In the genomic region with DNA sequence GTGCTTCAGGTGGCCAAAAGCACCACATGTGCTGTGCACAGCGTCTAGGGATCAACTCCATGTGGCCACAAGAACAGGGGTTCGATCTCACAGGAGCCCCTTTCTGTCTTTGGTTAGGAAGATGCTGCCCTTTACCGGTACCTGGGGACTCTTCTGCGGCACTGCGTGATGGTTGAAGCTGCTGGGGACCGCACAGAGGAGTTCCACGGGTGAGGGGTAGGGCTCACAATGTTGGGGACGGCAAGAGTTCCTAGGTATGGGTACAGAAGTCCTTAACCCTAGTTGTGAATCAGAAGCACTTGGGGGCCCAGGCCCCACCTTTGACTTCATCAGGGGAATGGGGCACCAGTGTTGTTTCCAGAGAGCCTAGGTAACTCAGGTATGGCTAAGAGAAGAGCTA, we compare ENCODE assay signal across 10 mouse cellular contexts. TPM values are rescaled to one million over a fixed set of nuclear protein-coding genes. Genes with fewer than 3 reads are reported as not detected.
A peak's percentile ranks its signal among the peaks of the same experiment; 100 is the strongest.
DNase-seq lines count a peak whose midpoint lies in the region; ATAC-seq and TF ChIP-seq lines count a peak whose summit lies in the region.
"Had no signal": no experiment of that assay in that cellular context is flagged by ENCODE, and none has a peak within 500 bp of the region (broad histone marks: within the 10 kb centered on the region; RNA-seq: fewer than 3 reads in every experiment).

No protein-coding gene starts in this region.

- H3K9me3 ChIP-seq in embryonic facial prominence, embryonic 15.5 days (replicated peaks), result no peaks in the 10 kb centered on the region
- no peaks in the 10 kb centered on the region for H3K9me3 ChIP-seq in limb, embryonic 10.5 days (replicated peaks)
- no peaks in the 10 kb centered on the region for H3K9me3 ChIP-seq in neural tube, embryonic 13.5 days

- peaks cover 34% of the 10 kb centered on the region for H3K4me1 ChIP-seq in embryonic facial prominence, embryonic 15.5 days
- H3K4me1 ChIP-seq in limb, embryonic 10.5 days, result peaks cover 36% of the 10 kb centered on the region
- peaks cover 42% of the 10 kb centered on the region for H3K4me1 ChIP-seq in neural tube, embryonic 13.5 days (replicated peaks)

- DNase-seq in layer of hippocampus, adult 2 months (ENCODE audit: low spot score in 2 of 2), result no peak
- DNase-seq in layer of hippocampus, adult 8-10 months (ENCODE audit: low spot score in 2 of 2), result no peak
- DNase-seq in limb, embryonic 10.5 days (ENCODE audit: low spot score), result no peak
- no peak for DNase-seq in gastrocnemius, postnatal 25 days
- DNase-seq in frontal cortex, postnatal 25 days (ENCODE audit: low spot score in 2 of 2), result no peak
- no peak for DNase-seq in adrenal gland, postnatal 10 days

- no peaks in the 10 kb centered on the region for H3K27me3 ChIP-seq in embryonic facial prominence, embryonic 15.5 days
- no peaks in the 10 kb centered on the region for H3K27me3 ChIP-seq in limb, embryonic 10.5 days (ENCODE audit: low read depth, poor library complexity, severe bottlenecking)
- no peaks in the 10 kb centered on the region for H3K27me3 ChIP-seq in neural tube, embryonic 13.5 days

- H3K27ac ChIP-seq in layer of hippocampus, adult 2 months, result no peak overlapping the region
- no peak overlapping the region for H3K27ac ChIP-seq in embryonic facial prominence, embryonic 15.5 days (replicated peaks)
- no peak overlapping the region for H3K27ac ChIP-seq in limb, embryonic 10.5 days
- no peak overlapping the region for H3K27ac ChIP-seq in neural tube, embryonic 13.5 days (replicated peaks)

- 95% methylated on average over 8 of the region's 8 CpGs for WGBS in embryonic facial prominence, embryonic 15.5 days
- 96% methylated on average over 8 of the region's 8 CpGs for WGBS in limb, embryonic 10.5 days
- 94% methylated on average over 8 of the region's 8 CpGs for WGBS in neural tube, embryonic 13.5 days

- H3K36me3 ChIP-seq in embryonic facial prominence, embryonic 15.5 days, result peaks cover 59% of the 10 kb centered on the region
- peaks cover 67% of the 10 kb centered on the region for H3K36me3 ChIP-seq in limb, embryonic 10.5 days
- H3K36me3 ChIP-seq in neural tube, embryonic 13.5 days, result peaks cover 65% of the 10 kb centered on the region

- H3K4me2 ChIP-seq in embryonic facial prominence, embryonic 15.5 days (replicated peaks), result peak overlapping the region; percentile 99
- peak overlapping the region; percentile 99 for H3K4me2 ChIP-seq in neural tube, embryonic 13.5 days

- peak overlapping the region; percentile 74 for H3K4me3 ChIP-seq in layer of hippocampus, adult 2 months
- peak overlapping the region; percentile 90 for H3K4me3 ChIP-seq in embryonic facial prominence, embryonic 15.5 days (replicated peaks)
- peak overlapping the region; percentile 91; the same call in 1 of the 2 replicates for H3K4me3 ChIP-seq in limb, embryonic 10.5 days
- peak overlapping the region; percentile 67 for H3K4me3 ChIP-seq in neural tube, embryonic 13.5 days

- TF ChIP-seq CTCF in layer of hippocampus, adult 2 months (conservative IDR thresholded peaks at IDR 0.05), result no peak

- ATAC-seq in embryonic facial prominence, embryonic 15.5 days (ENCODE audit: insufficient number of reproducible peaks, low FRiP score, low TSS enrichment, low read depth), result no peak
- ATAC-seq in neural tube, embryonic 13.5 days (ENCODE audit: low read depth), result no peak

- H3K9ac ChIP-seq in embryonic facial prominence, embryonic 15.5 days, result peak overlapping the region; percentile 85; the same call in 1 of the 2 replicates
- H3K9ac ChIP-seq in neural tube, embryonic 13.5 days, result peak overlapping the region; percentile 95

RNA-seq across cellular contexts. Expression of a gene that starts 1.4 kb away (rescaled TPM):
- total RNA-seq in layer of hippocampus, adult 2 months (2021), result 10 to 100 TPM; 25.1 to 28.3 TPM
- 10 to 100 TPM; 24.8 to 28.6 (median 26.2) TPM for total RNA-seq in layer of hippocampus, adult 8-10 months (2022)
- polyA plus RNA-seq in embryonic facial prominence, embryonic 15.5 days (2015; fragmentation: Nextera tagmentation; extraction: Ambion mirVana), result 64.2 and 67.5 TPM in 2 replicates
- polyA plus RNA-seq in limb, embryonic 10.5 days (2016; fragmentation: Nextera tagmentation; extraction: Ambion mirVana), result 23.0 and 26.1 TPM in 2 replicates
- polyA plus RNA-seq in neural tube, embryonic 13.5 days (2015; fragmentation: Nextera tagmentation; extraction: Ambion mirVana), result 42.4 and 48.1 TPM in 2 replicates
- total RNA-seq in gastrocnemius, postnatal 25 days (2021), result 10 to 100 TPM in 1 of 2 experiments, 1 to 10 TPM in 1; 7.7 to 10.6 TPM
- 10 to 100 TPM; 29.1 to 33.5 TPM for total RNA-seq in adrenal gland, postnatal 10 days (2021)

RNA-seq across cellular contexts. Expression of a gene that starts 2.0 kb away (rescaled TPM):
- 10 to 100 TPM; 78.2 to 82.8 TPM for total RNA-seq in layer of hippocampus, adult 2 months (2021)
- total RNA-seq in layer of hippocampus, adult 8-10 months (2022), result 10 to 100 TPM; 74.6 to 79.7 (median 77.3) TPM
- 78.8 and 86.1 TPM in 2 replicates for polyA plus RNA-seq in embryonic facial prominence, embryonic 15.5 days (2015; fragmentation: Nextera tagmentation; extraction: Ambion mirVana)
- 45.2 and 54.2 TPM in 2 replicates for polyA plus RNA-seq in limb, embryonic 10.5 days (2016; fragmentation: Nextera tagmentation; extraction: Ambion mirVana)
- polyA plus RNA-seq in neural tube, embryonic 13.5 days (2015; fragmentation: Nextera tagmentation; extraction: Ambion mirVana), result 99.1 and 107 TPM in 2 replicates
- total RNA-seq in gastrocnemius, postnatal 25 days (2021), result 10 to 100 TPM; 13.5 to 14.0 TPM
- 10 to 100 TPM; 43.5 to 58.0 TPM for total RNA-seq in adrenal gland, postnatal 10 days (2021)

RNA-seq across cellular contexts. Expression of a gene that starts 2.6 kb away (rescaled TPM):
- 1 to 10 TPM in 1 of 2 experiments, not detected in 1; 1.8 TPM for total RNA-seq in layer of hippocampus, adult 2 months (2021)
- total RNA-seq in layer of hippocampus, adult 8-10 months (2022), result 1 to 10 TPM in 1 of 4 experiments, under 1 TPM in 2, not detected in 1; 0.43 to 1.5 (median 0.85) TPM
- not detected in 2 replicates for polyA plus RNA-seq in embryonic facial prominence, embryonic 15.5 days (2015; fragmentation: Nextera tagmentation; extraction: Ambion mirVana)
- polyA plus RNA-seq in limb, embryonic 10.5 days (2016; fragmentation: Nextera tagmentation; extraction: Ambion mirVana), result not detected in 2 replicates
- 1.4 TPM in 1 of 2 replicates, not detected in the other for polyA plus RNA-seq in neural tube, embryonic 13.5 days (2015; fragmentation: Nextera tagmentation; extraction: Ambion mirVana)
- not detected for total RNA-seq in gastrocnemius, postnatal 25 days (2021)
- total RNA-seq in adrenal gland, postnatal 10 days (2021), result under 1 TPM in 1 of 2 experiments, not detected in 1; 0.39 TPM
- polyA plus RNA-seq: intestine, embryonic 14.5 days; testis, adult 2 months had no signal

RNA-seq across cellular contexts. Expression of a gene that starts 11.1 kb away (rescaled TPM):
- not detected for total RNA-seq in layer of hippocampus, adult 2 months (2021)
- not detected for total RNA-seq in layer of hippocampus, adult 8-10 months (2022)
- polyA plus RNA-seq in embryonic facial prominence, embryonic 15.5 days (2015; fragmentation: Nextera tagmentation; extraction: Ambion mirVana), result 0.20 and 0.48 TPM in 2 replicates
- polyA plus RNA-seq in limb, embryonic 10.5 days (2016; fragmentation: Nextera tagmentation; extraction: Ambion mirVana), result not detected in 2 replicates
- not detected in 2 replicates for polyA plus RNA-seq in neural tube, embryonic 13.5 days (2015; fragmentation: Nextera tagmentation; extraction: Ambion mirVana)
- not detected for total RNA-seq in gastrocnemius, postnatal 25 days (2021)
- under 1 TPM in 1 of 2 experiments, not detected in 1; 0.24 TPM for total RNA-seq in adrenal gland, postnatal 10 days (2021)
- polyA plus RNA-seq: intestine, embryonic 14.5 days had no signal

RNA-seq across cellular contexts. Expression of a gene that starts 13.4 kb away (rescaled TPM):
- total RNA-seq in layer of hippocampus, adult 2 months (2021), result not detected
- not detected for total RNA-seq in layer of hippocampus, adult 8-10 months (2022)
- 2.3 and 8.5 TPM in 2 replicates for polyA plus RNA-seq in embryonic facial prominence, embryonic 15.5 days (2015; fragmentation: Nextera tagmentation; extraction: Ambion mirVana)
- not detected in 2 replicates for polyA plus RNA-seq in limb, embryonic 10.5 days (2016; fragmentation: Nextera tagmentation; extraction: Ambion mirVana)
- polyA plus RNA-seq in neural tube, embryonic 13.5 days (2015; fragmentation: Nextera tagmentation; extraction: Ambion mirVana), result not detected in 2 replicates
- total RNA-seq in gastrocnemius, postnatal 25 days (2021), result not detected
- under 1 TPM; 0.76 to 0.90 TPM for total RNA-seq in adrenal gland, postnatal 10 days (2021)
- polyA plus RNA-seq: intestine, embryonic 14.5 days; testis, adult 2 months had no signal
